Mouse (Mus musculus) MEL (cell line): ENCODE data around the gene Zfp689. TPM values are rescaled to one million over a fixed set of nuclear protein-coding genes. Genes with fewer than 3 reads are reported as not detected.
"Not testable (repeated sequence)": the region's sequence is repeated elsewhere in the genome, so short reads cannot be mapped to it uniquely, and the experiment has no call there.

ENCODE experiments used
- DNase-seq: peaks from one replicate; pipeline ENCODE4 v3.0.0; 2011; ENCODE audit warnings: low read depth, low spot score
- H3K27ac ChIP-seq: 2 replicates; pipeline ENCODE4 v1.5.1; 2012; ENCODE audit warnings: low read depth, mild to moderate bottlenecking, control low read depth, low read length, moderate library complexity; ENCODE audit not compliant: control insufficient read depth
- H3K27me3 ChIP-seq, 2 experiments: fragments of 150-350 bp in 1 of 2; sonication (generic) in 1 of 2; 2 replicates each; pipeline ENCODE4 v1.6.1; 2012; ENCODE audit warnings: low read length in 2 of 2, mild to moderate bottlenecking in 2 of 2, improper control_type of control experiment in 1 of 2, moderate library complexity in 1 of 2; ENCODE audit not compliant: insufficient read depth in 2 of 2, control insufficient read depth in 1 of 2
- H3K36me3 ChIP-seq, 2 experiments: 2 replicates each; pipeline ENCODE4 v1.6.1; 2012 to 2014; ENCODE audit warnings: low read length in 2 of 2, improper control_type of control experiment in 1 of 2, inconsistent platforms in 1 of 2, mild to moderate bottlenecking in 1 of 2; ENCODE audit not compliant: insufficient read depth in 2 of 2, control insufficient read depth in 1 of 2
- H3K4me1 ChIP-seq, 2 experiments: fragments of 150-350 bp in 1 of 2; sonication (generic) in 1 of 2; 2 replicates each; pipeline ENCODE4 v1.6.1; 2012; ENCODE audit warnings: low read length in 2 of 2, improper control_type of control experiment in 1 of 2, mild to moderate bottlenecking in 1 of 2; ENCODE audit not compliant: insufficient read depth in 2 of 2, control insufficient read depth in 1 of 2
- H3K4me3 ChIP-seq, 2 experiments: fragments of 150-350 bp in 1 of 2; sonication (generic) in 1 of 2; 2 replicates each; pipeline ENCODE4 v1.5.1; 2012; ENCODE audit warnings: low read depth in 2 of 2, low read length in 2 of 2, mild to moderate bottlenecking in 2 of 2, moderate library complexity in 2 of 2, control low read depth in 1 of 2, improper control_type of control experiment in 1 of 2; ENCODE audit not compliant: control insufficient read depth in 1 of 2, insufficient read depth in 1 of 2
- H3K79me2 ChIP-seq: 2 replicates; pipeline ENCODE4 v1.6.1; 2012; ENCODE audit warnings: mild to moderate bottlenecking, low read length, moderate library complexity; ENCODE audit not compliant: control insufficient read depth, poor library complexity, insufficient read depth
- H3K9ac ChIP-seq: 2 replicates; pipeline ENCODE4 v1.6.1; 2012; ENCODE audit warnings: low read depth, mild to moderate bottlenecking, control low read depth, low read length, moderate library complexity; ENCODE audit not compliant: control insufficient read depth, poor library complexity, severe bottlenecking
- H3K9me3 ChIP-seq: fragments of 150-350 bp; sonication (generic); replicated peaks from 2 replicates; pipeline ENCODE4 v1.6.1; 2012; ENCODE audit warnings: mild to moderate bottlenecking, low read length, improper control_type of control experiment, moderate library complexity; ENCODE audit not compliant: insufficient read depth
- CHD1 ChIP-seq: IDR thresholded peaks from 2 replicates; pipeline ENCODE4 v1.6.1; 2012; ENCODE audit warnings: low read depth, mild to moderate bottlenecking, inconsistent platforms, low read length, improper control_type of control experiment
- CHD2 ChIP-seq: IDR thresholded peaks from 2 replicates; pipeline ENCODE4 v1.6.1; 2011; ENCODE audit warnings: low read length, improper control_type of control experiment
- CTCF ChIP-seq, 3 experiments: IDR thresholded peaks in 2 of 3; conservative IDR thresholded peaks in 1 of 3; 2 replicates each; pipeline ENCODE4 v1.5.1; 2011 to 2012; ENCODE audit warnings: low read length in 3 of 3, low read depth in 2 of 3, mild to moderate bottlenecking in 2 of 3, improper control_type of control experiment in 1 of 3, inconsistent platforms in 1 of 3, mixed read lengths in 1 of 3, moderate library complexity in 1 of 3; ENCODE audit not compliant: control insufficient read depth in 1 of 3, insufficient read depth in 1 of 3, poor library complexity in 1 of 3, severe bottlenecking in 1 of 3
- E2F4 ChIP-seq: IDR thresholded peaks from 2 replicates; pipeline ENCODE4 v1.6.1; 2011; ENCODE audit warnings: low read depth, low read length, improper control_type of control experiment, borderline replicate concordance
- HCFC1 ChIP-seq: IDR thresholded peaks from 2 replicates; pipeline ENCODE4 v1.6.1; 2012; ENCODE audit warnings: low read depth, mild to moderate bottlenecking, inconsistent platforms, low read length, improper control_type of control experiment, moderate library complexity
- KAT2A ChIP-seq: conservative IDR thresholded peaks from 2 replicates; pipeline ENCODE4 v1.6.1; 2012; ENCODE audit warnings: low read depth, low read length, improper control_type of control experiment, inconsistent platforms
- MAFK ChIP-seq: IDR thresholded peaks from 2 replicates; pipeline ENCODE4 v1.6.1; 2011; ENCODE audit warnings: low read depth, mild to moderate bottlenecking, low read length, improper control_type of control experiment, borderline replicate concordance
- MXI1 ChIP-seq: IDR thresholded peaks from 2 replicates; pipeline ENCODE4 v1.6.1; 2011; ENCODE audit warnings: mild to moderate bottlenecking, low read depth, low read length, improper control_type of control experiment
- MYB ChIP-seq: IDR thresholded peaks from 2 replicates; pipeline ENCODE4 v1.6.1; 2011; ENCODE audit warnings: mild to moderate bottlenecking, low read depth, low read length, improper control_type of control experiment
- MYC ChIP-seq: IDR thresholded peaks from 2 replicates; pipeline ENCODE4 v1.6.1; 2011; ENCODE audit warnings: low read depth, mild to moderate bottlenecking, low read length, improper control_type of control experiment, moderate library complexity
- NRF1 ChIP-seq: IDR thresholded peaks from 2 replicates; pipeline ENCODE4 v1.6.1; 2014; ENCODE audit warnings: low read depth, mild to moderate bottlenecking, inconsistent platforms, low read length, improper control_type of control experiment, moderate library complexity; ENCODE audit not compliant: poor library complexity, insufficient read depth, severe bottlenecking
- POLR2AphosphoS5 ChIP-seq: IDR thresholded peaks from 2 replicates; pipeline ENCODE4 v1.6.1; 2012; ENCODE audit warnings: low read depth, borderline replicate concordance, mild to moderate bottlenecking, inconsistent platforms, low read length, moderate library complexity, mixed read lengths
- RAD21 ChIP-seq: IDR thresholded peaks from 2 replicates; pipeline ENCODE4 v1.6.1; 2011; ENCODE audit warnings: mild to moderate bottlenecking, low read depth, low read length, improper control_type of control experiment
- TAL1 ChIP-seq: IDR thresholded peaks from 2 replicates; pipeline ENCODE4 v1.6.1; 2012; ENCODE audit warnings: mild to moderate bottlenecking, inconsistent platforms, low read length, moderate library complexity, mixed read lengths
- TCF12 ChIP-seq: IDR thresholded peaks from 2 replicates; pipeline ENCODE4 v1.6.1; 2014; ENCODE audit warnings: low read depth, mild to moderate bottlenecking, inconsistent platforms, low read length, improper control_type of control experiment, moderate library complexity
- USF1 ChIP-seq: IDR thresholded peaks from 2 replicates; pipeline ENCODE4 v1.6.1; 2014; ENCODE audit warnings: low read depth, mild to moderate bottlenecking, inconsistent platforms, low read length, improper control_type of control experiment, moderate library complexity
- USF2 ChIP-seq, 2 experiments: IDR thresholded peaks; 2 replicates each; pipeline ENCODE4 v1.6.1; 2011 to 2012; ENCODE audit warnings: improper control_type of control experiment in 2 of 2, low read length in 2 of 2, borderline replicate concordance in 1 of 2, inconsistent platforms in 1 of 2, low read depth in 1 of 2, mild to moderate bottlenecking in 1 of 2; ENCODE audit not compliant: insufficient read depth in 1 of 2
- ZMIZ1 ChIP-seq: IDR thresholded peaks from 2 replicates; pipeline ENCODE4 v1.6.1; 2012; ENCODE audit warnings: low read depth, mild to moderate bottlenecking, inconsistent platforms, low read length, improper control_type of control experiment, moderate library complexity
- ZNF384 ChIP-seq: IDR thresholded peaks from 2 replicates; pipeline ENCODE4 v1.6.1; 2012; ENCODE audit warnings: low read depth, mild to moderate bottlenecking, inconsistent platforms, low read length, improper control_type of control experiment
- polyA plus RNA-seq, 2 experiments: library from polyadenylated mRNA; stranded (reverse) in 1 of 2; unstranded in 1 of 2; fragments of >175 nt in 1 of 2; fragments of >200 nt in 1 of 2; gene quantifications; 2 replicates each; pipeline versions ENCODE4 v1.2.1 to v1.2.4; 2012; ENCODE audit warnings: low replicate concordance in 2 of 2, low read depth in 1 of 2; ENCODE audit not compliant: insufficient read length in 2 of 2, insufficient read depth in 1 of 2, missing spikeins in 1 of 2
- total RNA-seq: library from RNA; depleted of rRNA; stranded (reverse); fragments of 300-350 nt; gene quantifications from 2 replicates; pipeline ENCODE4 v1.2.3, GENCODE M21; 2012

The Zfp689 gene
- total and polyA plus RNA-seq, 3 experiments, result 4.9 to 7.2 TPM; not detected in 1

DNA sequence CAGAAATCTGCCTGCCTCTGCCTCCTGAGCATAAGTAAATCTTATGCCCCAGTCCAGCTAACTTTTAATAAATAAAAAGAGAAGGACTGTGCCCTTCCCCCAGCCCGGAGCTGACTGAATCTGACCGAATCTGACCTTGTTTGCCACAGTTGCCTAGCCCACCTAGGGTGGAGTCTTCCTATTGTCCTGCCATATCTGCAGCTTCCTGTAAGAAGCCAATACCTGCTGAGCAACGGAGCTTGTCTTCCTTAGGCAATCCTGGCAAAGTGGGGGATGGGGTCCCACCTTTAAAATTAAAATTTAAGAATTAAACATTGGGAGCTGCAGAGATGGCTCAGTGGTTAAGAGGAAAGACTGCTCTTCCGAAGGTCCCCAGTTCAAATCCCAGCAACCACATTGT, 17.6 kb upstream of the Zfp689 start:
- no peaks in the 10 kb centered on the region for H3K4me1 ChIP-seq
- no peaks in the 10 kb centered on the region for H3K9me3 ChIP-seq
- no peak overlapping the region for H3K27ac ChIP-seq
- no peaks in the 10 kb centered on the region for H3K27me3 ChIP-seq
- no peaks in the 10 kb centered on the region; a peak in 1 of 4 replicates for H3K36me3 ChIP-seq
- H3K4me3 ChIP-seq, result no peak overlapping the region
- TF ChIP-seq CHD1 (no peak), USF2 (IDR thresholded peaks at IDR 0.05; ENCODE audit: borderline replicate concordance in 1 of 2, insufficient read depth in 1 of 2, low read depth in 1 of 2, low read length in 2 of 2) (no peak), ZNF384 (no peak), KAT2A (no peak), MAFK (no peak), RAD21 (no peak), USF1 (no peak), NRF1 (no peak), CHD2 (no peak), MYC (no peak), TCF12 (no peak)
- H3K9ac ChIP-seq, result no peak overlapping the region
- H3K79me2 ChIP-seq, result peaks cover 10% of the 10 kb centered on the region; the same call in 1 of the 2 replicates
- DNase-seq, result no peak

DNA sequence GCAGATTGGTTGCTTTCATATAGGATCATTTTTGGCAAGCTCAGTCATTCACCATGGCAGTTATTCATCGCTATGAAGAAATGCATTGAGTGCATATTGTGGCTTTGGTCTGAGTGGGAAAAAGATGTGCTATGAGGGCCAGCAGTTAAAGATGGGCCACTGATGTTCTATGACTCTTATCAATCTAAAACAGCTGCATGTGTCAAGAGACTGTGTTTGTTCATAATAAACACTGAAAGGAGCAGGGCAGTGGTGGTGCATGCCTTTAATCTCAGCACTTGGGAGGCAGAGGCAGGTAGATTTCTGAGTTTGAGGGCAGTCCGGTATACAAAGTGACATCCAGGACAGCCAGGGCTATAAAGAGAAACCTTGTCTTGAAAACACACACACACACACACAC, 16.7 kb upstream of the Zfp689 start:
- not testable (repeated sequence) for H3K9ac ChIP-seq, H3K79me2 ChIP-seq, H3K4me1 ChIP-seq, DNase-seq, H3K27me3 ChIP-seq, H3K27ac ChIP-seq, H3K4me3 ChIP-seq, H3K36me3 ChIP-seq, H3K9me3 ChIP-seq
- TF ChIP-seq TAL1, result 0 out of 2 replicates have a peak, but pooled peaks have one; percentile 19

DNA sequence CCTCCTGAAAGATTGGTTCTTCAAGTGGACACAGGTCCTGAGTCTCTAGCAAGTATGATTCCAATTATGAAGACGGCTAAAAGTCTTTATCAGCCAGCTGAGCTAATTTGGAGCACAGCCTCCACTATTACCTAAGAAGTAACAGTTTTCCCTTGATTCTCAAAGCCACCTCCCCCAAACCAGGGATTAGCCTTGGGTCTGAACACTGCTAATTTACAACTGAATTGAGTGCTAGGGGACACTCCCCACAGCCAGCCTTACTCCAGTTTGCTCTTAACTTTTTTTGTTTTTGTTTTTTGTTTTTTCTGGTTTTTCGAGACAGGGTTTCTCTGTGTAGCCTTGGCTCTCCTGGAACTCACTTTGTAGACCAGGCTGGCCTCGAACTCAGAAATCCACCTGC, 16.2 kb upstream of the Zfp689 start:
- H3K27me3 ChIP-seq, result no peaks in the 10 kb centered on the region
- DNase-seq, result no peak
- H3K4me3 ChIP-seq, result no peak overlapping the region
- no peaks in the 10 kb centered on the region; a peak in 1 of 4 replicates for H3K36me3 ChIP-seq
- no peaks in the 10 kb centered on the region for H3K9me3 ChIP-seq
- TF ChIP-seq ZMIZ1 (no peak), MXI1 (no peak), MYB (no peak), USF2 (IDR thresholded peaks at IDR 0.05; ENCODE audit: borderline replicate concordance in 1 of 2, insufficient read depth in 1 of 2, low read depth in 1 of 2, low read length in 2 of 2) (no peak), HCFC1 (no peak), E2F4 (no peak), MAFK (no peak), CHD2 (no peak), POLR2AphosphoS5 (no peak), CTCF (IDR thresholded peaks at IDR 0.05 in 2 of 3, conservative IDR thresholded peaks at IDR 0.05 in 1 of 3; ENCODE audit: control insufficient read depth in 1 of 3, insufficient read depth in 1 of 3, low read depth in 2 of 3, low read length in 3 of 3, poor library complexity in 1 of 3, severe bottlenecking in 1 of 3) (no peak)
- H3K4me1 ChIP-seq, result no peaks in the 10 kb centered on the region
- no peak overlapping the region for H3K9ac ChIP-seq
- H3K79me2 ChIP-seq, result peaks cover 3% of the 10 kb centered on the region; the same call in 1 of the 2 replicates
- H3K27ac ChIP-seq, result no peak overlapping the region

DNA sequence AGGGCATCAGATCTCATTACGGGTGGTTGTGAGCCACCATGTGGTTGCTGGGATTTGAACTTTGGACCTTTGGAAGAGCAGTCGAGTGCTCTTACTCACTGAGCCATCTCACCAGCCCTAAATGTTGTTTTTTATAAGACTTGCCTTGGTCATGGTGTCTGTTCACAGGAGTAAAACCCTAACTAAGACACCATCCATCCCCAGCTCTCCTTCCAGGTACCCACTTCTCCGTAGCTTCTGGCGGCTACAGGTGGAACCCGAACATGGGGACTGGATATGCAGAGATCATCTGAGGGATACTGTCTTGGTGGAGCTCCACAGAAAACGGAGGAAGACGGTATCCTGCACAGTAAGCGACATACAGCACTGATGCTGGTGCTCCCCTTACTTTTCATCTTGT, 10.4 kb upstream of the Zfp689 start, which contains the start of gene Prr14:
TSS of gene Prr14 (plus strand) at position 301 of the 400 bp plus-strand sequence.
- DNase-seq, H3K79me2 ChIP-seq, H3K27ac ChIP-seq, H3K27me3 ChIP-seq, H3K9ac ChIP-seq, H3K36me3 ChIP-seq, H3K4me3 ChIP-seq, H3K4me1 ChIP-seq, H3K9me3 ChIP-seq: not testable (repeated sequence)
